ENCODE assay signal across 20 mouse cellular contexts in the genomic region with DNA sequence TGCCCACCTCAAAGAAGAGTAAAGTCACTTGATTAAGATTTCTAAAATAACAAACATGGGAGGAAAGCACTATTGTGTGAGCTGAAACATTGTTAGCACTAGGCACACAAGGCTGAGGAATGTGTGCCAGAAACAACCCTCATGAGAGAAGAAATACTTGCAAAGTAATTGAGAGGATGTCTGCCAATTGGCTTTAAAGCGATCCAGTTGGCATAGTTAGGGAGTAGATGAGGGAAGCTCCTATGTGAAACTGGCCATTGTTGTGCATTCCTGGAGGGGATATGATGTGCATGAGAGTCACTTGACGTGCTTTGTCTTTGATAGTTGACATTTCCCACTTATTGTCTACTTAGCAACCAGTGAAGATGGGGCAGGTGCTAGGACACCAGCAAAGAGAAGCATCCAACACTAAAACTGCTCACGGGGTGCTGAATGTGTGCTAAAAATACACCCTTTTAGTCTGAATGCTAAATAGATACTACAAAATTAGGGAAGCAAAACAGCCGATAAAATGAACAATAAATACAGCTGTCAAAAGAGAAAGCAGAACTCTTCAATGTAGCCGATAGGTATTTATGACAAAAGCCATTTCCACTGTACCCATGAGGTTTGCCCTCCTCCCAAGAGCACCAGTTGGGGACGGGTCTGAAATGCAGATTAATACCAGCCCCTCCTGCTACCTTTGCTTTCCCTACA.
DNase-seq lines count a peak whose midpoint lies in the region; ATAC-seq and TF ChIP-seq lines count a peak whose summit lies in the region.
"Had no signal": no experiment of that assay in that cellular context is flagged by ENCODE, and none has a peak within 500 bp of the region (broad histone marks: within the 10 kb centered on the region; RNA-seq: fewer than 3 reads in every experiment).

No protein-coding gene starts in this region.

- H3K36me3 ChIP-seq in heart, embryonic 10.5 days = no peaks in the 10 kb centered on the region
- H3K36me3 ChIP-seq in MEL (ENCODE audit: control insufficient read depth in 1 of 2, insufficient read depth in 2 of 2, low read length in 2 of 2) = peaks cover 0 to 33% of the 10 kb centered on the region in 2 experiments; a peak in 2 of 4 replicates
- no peaks in the 10 kb centered on the region for H3K36me3 ChIP-seq in kidney, embryonic 16.5 days (ENCODE audit: insufficient read depth, low read length)
- H3K36me3 ChIP-seq: embryonic facial prominence, embryonic 13.5 days; limb, embryonic 10.5 days had no signal

- peak; percentile 30 for DNase-seq in adrenal gland, postnatal 10 days
- no peak for DNase-seq in adrenal gland, adult 18-20 months (ENCODE audit: low spot score in 2 of 2)
- DNase-seq in heart, adult 11 months = peak; percentile 84
- DNase-seq in heart, embryonic 10.5 days (ENCODE audit: low spot score) = no peak
- DNase-seq in MEL (ENCODE audit: low read depth, low spot score) = peak; percentile 54
- no peak for DNase-seq in gastrocnemius, postnatal 10 days
- DNase-seq: cerebellum, adult 8-10 months; gastrocnemius, postnatal 14 days; kidney, adult 2 months; kidney, postnatal 14 days; lung, adult 18-20 months; lung, postnatal 14 days; right cerebral cortex, adult 18-20 months; thymus, postnatal 14 days had no signal

- TF ChIP-seq RAD21 in MEL (IDR thresholded peaks at IDR 0.05; ENCODE audit: low read depth, low read length) = no peak

- no peak for TF ChIP-seq CTCF in MEL (IDR thresholded peaks at IDR 0.05 in 2 of 3, conservative IDR thresholded peaks at IDR 0.05 in 1 of 3; ENCODE audit: control insufficient read depth in 1 of 3, insufficient read depth in 1 of 3, low read depth in 2 of 3, low read length in 3 of 3, poor library complexity in 1 of 3, severe bottlenecking in 1 of 3)

- H3K4me3 ChIP-seq in heart, embryonic 10.5 days = no peak overlapping the region
- peak overlapping the region in 1 of 2 experiments; percentile 14; a peak in 2 of 4 replicates for H3K4me3 ChIP-seq in MEL (ENCODE audit: control insufficient read depth in 1 of 2, insufficient read depth in 1 of 2, low read depth in 2 of 2, low read length in 2 of 2)
- H3K4me3 ChIP-seq in kidney, embryonic 16.5 days (ENCODE audit: low read length) = no peak overlapping the region
- H3K4me3 ChIP-seq: embryonic facial prominence, embryonic 13.5 days; limb, embryonic 10.5 days had no signal

- no peak for TF ChIP-seq POLR2A in MEL (IDR thresholded peaks at IDR 0.05; ENCODE audit: control insufficient read depth in 1 of 2, insufficient read depth in 1 of 2, low read depth in 1 of 2, low read length in 2 of 2, poor library complexity in 1 of 2)

- WGBS in heart, embryonic 10.5 days = 78% methylated on average over 6 of the region's 6 CpGs
- 87% methylated on average over 6 of the region's 6 CpGs for WGBS in kidney, embryonic 16.5 days

- peaks cover 4% of the 10 kb centered on the region; the same call in 1 of the 2 replicates for H3K4me1 ChIP-seq in heart, embryonic 10.5 days
- peaks cover 19 to 39% of the 10 kb centered on the region in 2 experiments for H3K4me1 ChIP-seq in MEL (ENCODE audit: control insufficient read depth in 1 of 2, insufficient read depth in 2 of 2, low read length in 2 of 2)
- no peaks in the 10 kb centered on the region for H3K4me1 ChIP-seq in kidney, embryonic 16.5 days (ENCODE audit: insufficient read depth, low read length)
- H3K4me1 ChIP-seq: embryonic facial prominence, embryonic 13.5 days had no signal

- peaks cover 45% of the 10 kb centered on the region for H3K27me3 ChIP-seq in heart, embryonic 10.5 days (ENCODE audit: insufficient read depth, poor library complexity, severe bottlenecking)
- no peaks in the 10 kb centered on the region for H3K27me3 ChIP-seq in MEL (ENCODE audit: control insufficient read depth in 1 of 2, insufficient read depth in 2 of 2, low read length in 2 of 2)
- peaks cover 34% of the 10 kb centered on the region for H3K27me3 ChIP-seq in kidney, embryonic 16.5 days (ENCODE audit: insufficient read depth, low read length)

- ATAC-seq in granulocyte monocyte progenitor cell, adult 5-6 weeks (replicated peaks; ENCODE audit: poor library complexity, severe bottlenecking) = peak; percentile 28
- no peak for ATAC-seq in kidney, embryonic 16.5 days (ENCODE audit: low FRiP score, low TSS enrichment)
- ATAC-seq: inflammation-experienced regulatory T-cells, adult 6 months had no signal

- no peak overlapping the region for H3K4me2 ChIP-seq in kidney, embryonic 16.5 days (replicated peaks; ENCODE audit: low read depth, low read length)
- H3K4me2 ChIP-seq: embryonic facial prominence, embryonic 13.5 days; liver, embryonic 11.5 days had no signal

- no peak overlapping the region for H3K27ac ChIP-seq in heart, embryonic 10.5 days
- H3K27ac ChIP-seq in MEL (ENCODE audit: control insufficient read depth, low read depth, low read length) = no peak overlapping the region
- H3K27ac ChIP-seq in kidney, embryonic 16.5 days (ENCODE audit: low read length) = no peak overlapping the region
- H3K27ac ChIP-seq: embryonic facial prominence, embryonic 13.5 days; limb, embryonic 10.5 days had no signal

- no peaks in the 10 kb centered on the region for H3K9me3 ChIP-seq in heart, embryonic 10.5 days
- no peaks in the 10 kb centered on the region for H3K9me3 ChIP-seq in MEL (replicated peaks; ENCODE audit: insufficient read depth, low read length)
- no peaks in the 10 kb centered on the region for H3K9me3 ChIP-seq in kidney, embryonic 16.5 days (ENCODE audit: low read length)
- H3K9me3 ChIP-seq: embryonic facial prominence, embryonic 13.5 days; limb, embryonic 10.5 days had no signal

- H3K79me2 ChIP-seq in MEL (ENCODE audit: control insufficient read depth, insufficient read depth, low read length, poor library complexity) = no peaks in the 10 kb centered on the region

- peak; percentile 43 to 46; a peak in 2 of 4 replicates for TF ChIP-seq EP300 in MEL (IDR thresholded peaks at IDR 0.05; ENCODE audit: low read depth in 1 of 2, low read length in 2 of 2)

- H3K9ac ChIP-seq in MEL (ENCODE audit: control insufficient read depth, low read depth, low read length, poor library complexity, severe bottlenecking) = 0 out of 2 replicates have a peak overlapping the region, but pooled peaks have one; percentile 22
- H3K9ac ChIP-seq in kidney, embryonic 16.5 days (replicated peaks; ENCODE audit: low read length) = no peak overlapping the region
- H3K9ac ChIP-seq: embryonic facial prominence, embryonic 13.5 days had no signal

TF ChIP-seq in MEL, 35 proteins besides CTCF, POLR2A, EP300 and RAD21:
- TF ChIP-seq SIN3A (IDR thresholded peaks at IDR 0.05; ENCODE audit: low read length) = peak; percentile 60; the same call in 1 of the 2 replicates
- TF ChIP-seq MYB (IDR thresholded peaks at IDR 0.05; ENCODE audit: low read depth, low read length) = no peak
- no peak for TF ChIP-seq USF2 (IDR thresholded peaks at IDR 0.05; ENCODE audit: borderline replicate concordance in 1 of 2, insufficient read depth in 1 of 2, low read depth in 1 of 2, low read length in 2 of 2)
- TF ChIP-seq GATA1 (IDR thresholded peaks at IDR 0.05; ENCODE audit: low read depth, low read length) = peak; percentile 42; the same call in 1 of the 2 replicates
- TF ChIP-seq POLR2AphosphoS5 (IDR thresholded peaks at IDR 0.05; ENCODE audit: borderline replicate concordance, low read depth, low read length) = no peak
- 0 out of 2 replicates have a peak, but pooled peaks have one; percentile 19 for TF ChIP-seq TCF12 (IDR thresholded peaks at IDR 0.05; ENCODE audit: low read depth, low read length)
- TF ChIP-seq MEF2A (IDR thresholded peaks at IDR 0.05; ENCODE audit: extremely low read depth, insufficient replicate concordance, low read depth, low read length, poor library complexity, severe bottlenecking) = peak; percentile 84; the same call in 1 of the 2 replicates
- no peak for TF ChIP-seq MAX (IDR thresholded peaks at IDR 0.05; ENCODE audit: low read length)
- TF ChIP-seq ETS1 (IDR thresholded peaks at IDR 0.05; ENCODE audit: low read depth, low read length) = peak; percentile 90
- peak; percentile 25; the same call in 1 of the 2 replicates for TF ChIP-seq RCOR1 (IDR thresholded peaks at IDR 0.05; ENCODE audit: low read depth, low read length)
- peak; percentile 14; the same call in 1 of the 2 replicates for TF ChIP-seq BHLHE40 (IDR thresholded peaks at IDR 0.05; ENCODE audit: borderline replicate concordance, low read depth, low read length)
- TF ChIP-seq ZC3H11A (IDR thresholded peaks at IDR 0.05; ENCODE audit: low read depth, low read length) = no peak

Comparison
In these comparisons a context has a peak if more than half of its experiments do, and no peak if none do; other contexts are left out.
1. DNase-seq: peak in adrenal gland, postnatal 10 days (single experiment), heart, adult 11 months (single experiment) and MEL (single experiment); none in adrenal gland, adult 18-20 months (0 of 2), heart, embryonic 10.5 days (single experiment) and gastrocnemius, postnatal 10 days (single experiment).